Mouse (Mus musculus) MEL (cell line): ENCODE measurements around the gene Lsp1.

Source experiments
- CTCF ChIP-seq, 3 experiments: IDR thresholded peaks in 2 of 3; conservative IDR thresholded peaks in 1 of 3; 2 replicates each; pipeline ENCODE4 v1.5.1; 2011 to 2012; ENCODE audit warnings: low read length in 3 of 3, low read depth in 2 of 3, mild to moderate bottlenecking in 2 of 3, improper control_type of control experiment in 1 of 3, inconsistent platforms in 1 of 3, mixed read lengths in 1 of 3, moderate library complexity in 1 of 3; ENCODE audit not compliant: control insufficient read depth in 1 of 3, insufficient read depth in 1 of 3, poor library complexity in 1 of 3, severe bottlenecking in 1 of 3
- EP300 ChIP-seq, 2 experiments: IDR thresholded peaks; 2 replicates each; pipeline ENCODE4 v1.6.1; 2011; ENCODE audit warnings: improper control_type of control experiment in 2 of 2, low read length in 2 of 2, low read depth in 1 of 2, mild to moderate bottlenecking in 1 of 2
- GATA1 ChIP-seq: IDR thresholded peaks from 2 replicates; pipeline ENCODE4 v1.6.1; 2011; ENCODE audit warnings: low read depth, low read length, improper control_type of control experiment
- MAX ChIP-seq: IDR thresholded peaks from 2 replicates; pipeline ENCODE4 v1.6.1; 2011; ENCODE audit warnings: low read length, improper control_type of control experiment
- MXI1 ChIP-seq: IDR thresholded peaks from 2 replicates; pipeline ENCODE4 v1.6.1; 2011; ENCODE audit warnings: mild to moderate bottlenecking, low read depth, low read length, improper control_type of control experiment
- NELFE ChIP-seq: IDR thresholded peaks from 2 replicates; pipeline ENCODE4 v1.6.1; 2011; ENCODE audit warnings: low read depth, low read length, improper control_type of control experiment
- POLR2A ChIP-seq, 2 experiments: IDR thresholded peaks; 2 replicates each; pipeline ENCODE4 v1.6.1; 2011 to 2012; ENCODE audit warnings: low read length in 2 of 2, mild to moderate bottlenecking in 2 of 2, control low read depth in 1 of 2, improper control_type of control experiment in 1 of 2, low read depth in 1 of 2, moderate library complexity in 1 of 2; ENCODE audit not compliant: control insufficient read depth in 1 of 2, insufficient read depth in 1 of 2, poor library complexity in 1 of 2

DNA sequence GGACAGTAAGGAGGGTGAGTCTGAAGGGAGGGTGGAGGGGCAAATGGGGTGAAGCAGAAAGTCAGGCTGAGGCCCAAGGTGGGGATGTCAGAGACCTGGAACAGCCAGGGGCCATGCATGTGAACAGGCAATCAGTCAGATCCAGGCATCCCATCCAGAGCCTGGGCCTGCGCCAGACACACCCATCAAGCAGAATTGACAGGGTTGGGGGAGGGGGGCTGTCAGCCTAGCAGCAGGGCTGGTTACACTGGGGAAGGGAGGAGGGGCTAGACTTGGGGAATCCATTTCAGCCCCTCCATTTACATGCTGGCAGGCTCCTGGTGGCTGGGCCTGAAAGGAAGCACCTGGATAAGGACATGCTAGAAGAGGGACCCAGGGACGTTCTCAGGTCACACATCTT lies 45.3 kb downstream of the Lsp1 start:
- TF ChIP-seq NELFE, result no peak
- no peak for TF ChIP-seq CTCF (IDR thresholded peaks at IDR 0.05 in 2 of 3, conservative IDR thresholded peaks at IDR 0.05 in 1 of 3; ENCODE audit: control insufficient read depth in 1 of 3, insufficient read depth in 1 of 3, low read depth in 2 of 3, low read length in 3 of 3, poor library complexity in 1 of 3, severe bottlenecking in 1 of 3)
- no peak for TF ChIP-seq MAX
- TF ChIP-seq MXI1, result no peak
- no peak for TF ChIP-seq GATA1
- TF ChIP-seq POLR2A (IDR thresholded peaks at IDR 0.05; ENCODE audit: control insufficient read depth in 1 of 2, insufficient read depth in 1 of 2, low read depth in 1 of 2, low read length in 2 of 2, poor library complexity in 1 of 2), result no peak
- TF ChIP-seq EP300 (IDR thresholded peaks at IDR 0.05; ENCODE audit: low read depth in 1 of 2, low read length in 2 of 2), result no peak
